In genomic region chr7:92837907-92838306, GRCm38 (mm10) we compare ENCODE assay signal across 25 mouse cellular contexts. TPM values are rescaled to one million over a fixed set of nuclear protein-coding genes. Genes with fewer than 3 reads are reported as not detected.
A peak's percentile ranks its signal among the peaks of the same experiment; 100 is the strongest.
DNase-seq lines count a peak whose midpoint lies in the region; ATAC-seq and TF ChIP-seq lines count a peak whose summit lies in the region.
"Had no signal": no experiment of that assay in that cellular context is flagged by ENCODE, and none has a peak within 500 bp of the region (broad histone marks: within the 10 kb centered on the region; RNA-seq: fewer than 3 reads in every experiment).

No protein-coding gene starts in this region.

- no peaks in the 10 kb centered on the region for H3K36me3 ChIP-seq in kidney, postnatal 0 days (ENCODE audit: insufficient read depth, low read length)
- H3K36me3 ChIP-seq: G1E; heart, embryonic 15.5 days; liver, embryonic 15.5 days had no signal

- no peaks in the 10 kb centered on the region for H3K9me3 ChIP-seq in kidney, postnatal 0 days (replicated peaks; ENCODE audit: low read length)
- H3K9me3 ChIP-seq: embryonic facial prominence, embryonic 15.5 days; forebrain, embryonic 10.5 days; G1E; heart, embryonic 15.5 days; limb, embryonic 13.5 days; liver, embryonic 15.5 days; neural tube, embryonic 15.5 days had no signal

- H3K27me3 ChIP-seq in kidney, postnatal 0 days (ENCODE audit: insufficient read depth, low read length): no peaks in the 10 kb centered on the region
- H3K27me3 ChIP-seq: embryonic facial prominence, embryonic 15.5 days; heart, embryonic 15.5 days; limb, embryonic 13.5 days; liver, embryonic 15.5 days; neural tube, embryonic 15.5 days had no signal

- TF ChIP-seq POLR2A in embryonic fibroblast, embryonic 13.5 days (IDR thresholded peaks at IDR 0.05; ENCODE audit: low read depth, low read length): no peak

- 42% methylated on average over 3 of the region's 3 CpGs for WGBS in kidney, postnatal 0 days

- H3K4me2 ChIP-seq in kidney, postnatal 0 days (ENCODE audit: low read length): no peak overlapping the region
- H3K4me2 ChIP-seq: embryonic facial prominence, embryonic 15.5 days; heart, embryonic 15.5 days; limb, embryonic 13.5 days; liver, embryonic 15.5 days; neural tube, embryonic 15.5 days had no signal

- H3K4me3 ChIP-seq in kidney, postnatal 0 days (replicated peaks; ENCODE audit: low read depth, low read length): no peak overlapping the region
- no peak overlapping the region for H3K4me3 ChIP-seq in embryonic fibroblast, embryonic 13.5 days (ENCODE audit: insufficient read depth, low read length)
- H3K4me3 ChIP-seq: embryonic facial prominence, embryonic 15.5 days; forebrain, embryonic 10.5 days; heart, embryonic 15.5 days; limb, embryonic 13.5 days; liver, embryonic 15.5 days; myocyte; neural tube, embryonic 15.5 days had no signal

- peak; percentile 21 for DNase-seq in kidney, postnatal 0 days (ENCODE audit: low spot score)
- DNase-seq in kidney, adult 11 months: no peak
- peak; percentile 62 for DNase-seq in 3T3-L1 (ENCODE audit: low read depth, low spot score)
- DNase-seq in A20 (ENCODE audit: low read depth, low spot score): peak; percentile 46
- DNase-seq in adrenal gland, postnatal 25 days: no peak
- DNase-seq in adrenal gland, postnatal 36 days: no peak
- DNase-seq: cerebellum, postnatal 25 days; gastrocnemius, postnatal 10 days; heart, postnatal 4 days; kidney, adult 8-10 months; kidney, postnatal 25 days; lung, postnatal 10 days; midbrain, embryonic 14.5 days; right cerebral cortex, postnatal 14 days had no signal

- no peak for ATAC-seq in kidney, postnatal 0 days (replicated peaks; ENCODE audit: low FRiP score, low read depth)
- ATAC-seq: CD4-positive, CD25-positive, alpha-beta regulatory T cell, adult 4 months; hindbrain, embryonic 16.5 days had no signal

- no peak for TF ChIP-seq CTCF in kidney, postnatal 0 days (IDR thresholded peaks at IDR 0.05; ENCODE audit: low read depth)
- no peak for TF ChIP-seq CTCF in embryonic fibroblast, embryonic 13.5 days (IDR thresholded peaks at IDR 0.05; ENCODE audit: borderline replicate concordance, insufficient read depth, low read length)

- no peak overlapping the region for H3K27ac ChIP-seq in kidney, postnatal 0 days
- peak overlapping the region; percentile 76 for H3K27ac ChIP-seq in embryonic fibroblast, embryonic 13.5 days (ENCODE audit: insufficient read depth, low read length)
- H3K27ac ChIP-seq: embryonic facial prominence, embryonic 15.5 days; forebrain, embryonic 10.5 days; heart, embryonic 15.5 days; limb, embryonic 13.5 days; liver, embryonic 15.5 days; neural tube, embryonic 15.5 days had no signal

- no peaks in the 10 kb centered on the region for H3K4me1 ChIP-seq in kidney, postnatal 0 days (replicated peaks; ENCODE audit: insufficient read depth, low read length)
- H3K4me1 ChIP-seq in embryonic fibroblast, embryonic 13.5 days (ENCODE audit: control insufficient read depth, insufficient read depth, low read length): peaks cover 6% of the 10 kb centered on the region; the same call in 1 of the 2 replicates
- H3K4me1 ChIP-seq: embryonic facial prominence, embryonic 15.5 days; forebrain, embryonic 10.5 days; heart, embryonic 15.5 days; limb, embryonic 13.5 days; liver, embryonic 15.5 days; neural tube, embryonic 15.5 days had no signal

- H3K9ac ChIP-seq in kidney, postnatal 0 days (ENCODE audit: low read depth, low read length): no peak overlapping the region
- H3K9ac ChIP-seq: embryonic facial prominence, embryonic 15.5 days; heart, embryonic 15.5 days; limb, embryonic 13.5 days; liver, embryonic 15.5 days; neural tube, embryonic 15.5 days had no signal

RNA-seq across cellular contexts. Expression of gene Ddias, which starts 36.1 kb away (rescaled TPM):
- 6.2 and 7.2 TPM in 2 replicates for polyA plus RNA-seq in kidney, postnatal 0 days (2015; fragmentation: Nextera tagmentation; extraction: Ambion mirVana)
- 26.8 and 31.0 TPM in 2 replicates for polyA plus RNA-seq in embryonic fibroblast, embryonic 13.5 days (2011; ENCODE audit: insufficient read length, low read depth, missing spikeins)
- 1.6 and 1.7 TPM in 2 replicates for total RNA-seq in adrenal gland, postnatal 25 days (2021)
- total RNA-seq in adrenal gland, postnatal 36 days (2021): 1 to 10 TPM in 1 of 2 experiments, under 1 TPM in 1; 0.76 to 1.2 TPM

RNA-seq across cellular contexts. Expression of gene Prcp, which starts 36.4 kb away (rescaled TPM):
- 21.9 and 24.6 TPM in 2 replicates for polyA plus RNA-seq in kidney, postnatal 0 days (2015; fragmentation: Nextera tagmentation; extraction: Ambion mirVana)
- 73.0 and 77.9 TPM in 2 replicates for polyA plus RNA-seq in embryonic fibroblast, embryonic 13.5 days (2011; ENCODE audit: insufficient read length, low read depth, missing spikeins)
- total RNA-seq in adrenal gland, postnatal 25 days (2021): 10.6 and 11.1 TPM in 2 replicates
- 10 to 100 TPM; 12.9 to 13.8 TPM for total RNA-seq in adrenal gland, postnatal 36 days (2021)

Comparison
In these comparisons a context has a peak if more than half of its experiments do, and no peak if none do; other contexts are left out.
1. DNase-seq: peak in kidney, postnatal 0 days (single experiment), 3T3-L1 (single experiment) and A20 (single experiment); none in kidney, adult 11 months (single experiment), adrenal gland, postnatal 25 days (single experiment) and adrenal gland, postnatal 36 days (0 of 2).